Mouse (Mus musculus) effector memory CD4-positive, alpha-beta T cell, adult 7 months (primary cell): ENCODE data around the gene Ctsc. TPM values are rescaled to one million over a fixed set of nuclear protein-coding genes. Genes with fewer than 3 reads are reported as not detected.

Experiments
- polyA plus RNA-seq: library from polyadenylated mRNA; unstranded; fragments of 100-300 nt; shearing (Covaris generic); gene quantifications from one replicate; pipeline ENCODE4 v1.2.1, GENCODE M21; 2017

Ctsc gene
- 59.8 TPM for polyA plus RNA-seq

DNA sequence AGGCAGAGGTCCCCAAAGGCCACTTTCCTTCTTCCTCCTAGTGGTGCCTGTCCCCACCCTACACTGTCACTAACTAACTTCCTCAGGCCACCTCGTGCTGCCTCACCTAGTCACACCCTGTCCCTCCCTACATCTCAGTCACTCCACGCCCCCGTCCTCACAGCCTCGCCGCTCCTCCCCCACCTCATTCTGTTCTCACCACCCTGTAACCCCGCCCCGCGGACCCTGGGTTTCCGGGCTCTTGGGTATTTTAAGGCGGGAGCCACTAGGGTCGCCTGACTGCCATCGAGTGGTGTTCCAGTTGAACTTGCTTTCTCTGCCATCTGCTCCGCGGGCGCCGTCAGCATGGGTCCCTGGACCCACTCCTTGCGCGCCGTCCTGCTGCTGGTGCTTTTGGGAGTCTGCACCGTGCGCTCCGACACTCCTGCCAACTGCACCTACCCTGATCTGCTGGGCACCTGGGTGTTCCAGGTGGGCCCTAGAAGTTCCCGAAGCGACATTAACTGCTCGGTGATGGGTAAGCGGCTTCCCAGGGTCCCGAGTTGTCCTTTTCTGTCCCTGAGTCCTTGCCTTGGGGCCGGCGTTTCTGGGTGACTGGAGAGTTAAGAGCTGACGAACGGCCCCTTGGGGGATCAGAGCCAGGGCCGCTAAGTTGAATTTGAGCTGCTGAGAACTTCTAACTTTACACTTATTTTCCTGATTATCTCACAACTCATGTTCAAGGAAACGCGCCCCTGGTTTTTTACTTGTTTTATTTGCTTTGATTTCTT, at the start of gene Ctsc:
Ctsc (plus strand) TSS at position 228 of the 770 bp plus-strand sequence.

Other genes with a start within 250 kb of the Ctsc start
- gene Rab38, start 152.2 kb downstream of the Ctsc start, polyA plus RNA-seq, result not detected